Mouse (Mus musculus) stomach, postnatal 0 days (tissue): ENCODE measurements around the gene Il22ra1.

Source experiments
- CTCF ChIP-seq: IDR thresholded peaks from 2 replicates; pipeline ENCODE4 v1.5.1; 2016; ENCODE audit warnings: antibody characterized with exemption, low read depth, mild to moderate bottlenecking, moderate library complexity
- EP300 ChIP-seq: optimal IDR thresholded peaks from 2 replicates; pipeline ENCODE3; 2016; ENCODE audit warnings: antibody characterized with exemption

DNA sequence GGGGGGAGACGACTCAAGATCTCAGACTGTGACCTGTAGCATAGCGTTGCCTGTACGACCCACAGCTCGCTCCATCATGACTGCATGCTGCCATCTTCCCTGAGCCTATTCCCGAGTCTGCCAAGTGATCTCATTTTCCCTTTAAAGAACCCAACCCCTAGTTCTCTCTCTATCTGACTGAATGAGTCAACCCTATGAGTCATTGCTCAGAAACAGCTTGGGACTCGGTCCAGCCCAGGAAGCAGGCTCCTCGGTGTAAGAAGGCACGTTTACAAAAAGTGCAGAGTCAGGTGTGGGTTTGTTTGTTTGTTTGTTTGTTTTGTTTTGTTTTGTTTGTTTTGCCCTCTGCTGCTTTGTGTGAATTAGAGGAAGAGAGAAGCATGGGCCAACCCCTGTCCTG, 13.2 kb upstream of the Il22ra1 start:
- no peak for TF ChIP-seq CTCF
- no peak for TF ChIP-seq EP300
